Mouse (Mus musculus) embryonic facial prominence, embryonic 15.5 days (tissue): ENCODE measurements around the gene Olfr1034. TPM values are rescaled to one million over a fixed set of nuclear protein-coding genes. Genes with fewer than 3 reads are reported as not detected.
"Not testable (repeated sequence)": the region's sequence is repeated elsewhere in the genome, so short reads cannot be mapped to it uniquely, and the experiment has no call there.

Experiments
- ATAC-seq: fragments of 200-750 bp; cut with Nextera tagmentation; 2 replicates; pipeline ENCODE4 v1.8.0; 2017; ENCODE audit warnings: low read depth, moderate TSS enrichment; ENCODE audit not compliant: insufficient number of reproducible peaks, low FRiP score, low TSS enrichment
- H3K27ac ChIP-seq: fragments of 300-500 bp; sonication (generic); replicated peaks from 2 replicates; pipeline ENCODE4 v1.5.1; 2015; ENCODE audit warnings: mild to moderate bottlenecking, inconsistent platforms
- H3K27me3 ChIP-seq: fragments of 300-500 bp; sonication (generic); 2 replicates; pipeline ENCODE4 v1.6.1; 2015; ENCODE audit warnings: inconsistent platforms
- H3K36me3 ChIP-seq: fragments of 300-500 bp; sonication (generic); 2 replicates; pipeline ENCODE4 v1.6.1; 2015; ENCODE audit warnings: mild to moderate bottlenecking, inconsistent platforms
- H3K4me1 ChIP-seq: fragments of 300-500 bp; sonication (generic); 2 replicates; pipeline ENCODE4 v1.6.1; 2015; ENCODE audit warnings: inconsistent platforms
- H3K4me2 ChIP-seq: fragments of 300-500 bp; sonication (generic); replicated peaks from 2 replicates; pipeline ENCODE4 v1.6.1; 2015; ENCODE audit warnings: mild to moderate bottlenecking, inconsistent platforms
- H3K4me3 ChIP-seq: fragments of 300-500 bp; sonication (generic); replicated peaks from 2 replicates; pipeline ENCODE4 v1.5.1; 2015; ENCODE audit warnings: mild to moderate bottlenecking, inconsistent platforms
- H3K9ac ChIP-seq: fragments of 300-500 bp; sonication (generic); 2 replicates; pipeline ENCODE4 v1.6.1; 2015; ENCODE audit warnings: inconsistent platforms
- H3K9me3 ChIP-seq: fragments of 300-500 bp; sonication (generic); replicated peaks from 2 replicates; pipeline ENCODE4 v1.6.1; 2016; ENCODE audit warnings: inconsistent platforms
- WGBS: fragments of 180-500 bp; shearing (Covaris S2); methylation state at CpG from one replicate; pipeline ENCODE4 v1.1.7; 2015; 5-methylcytosine and 5-hydroxymethylcytosine counted together
- polyA plus RNA-seq: library from polyadenylated mRNA; unstranded; fragments of >200 nt; fragmentation: Nextera tagmentation; extraction: Ambion mirVana; gene quantifications from 2 replicates; pipeline ENCODE4 v1.2.1, GENCODE M21; 2015

Olfr1034 gene
- 0.04 and 0.09 TPM in 2 replicates for polyA plus RNA-seq

DNA sequence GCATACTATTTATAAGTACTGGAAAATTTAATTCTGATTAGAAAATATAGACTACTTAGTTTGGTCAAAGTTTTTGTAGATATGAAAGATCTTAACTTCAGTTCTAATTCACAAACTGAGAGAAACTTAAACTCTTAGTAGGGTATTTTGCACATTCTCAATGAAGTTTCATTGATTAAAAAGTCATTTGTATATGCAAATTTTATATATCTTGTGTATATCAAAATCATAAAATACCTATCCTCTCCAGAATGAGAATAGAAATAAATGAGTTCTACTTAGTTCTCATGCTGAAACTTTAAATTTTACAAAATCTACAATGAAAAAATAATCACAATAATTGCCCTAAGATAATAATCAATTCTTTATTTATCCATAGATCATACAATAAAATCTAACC is at the start of gene Olfr1034:
TSS of gene Olfr1034 (plus strand) at position 301 of the 400 bp plus-strand sequence.
- no peaks in the 10 kb centered on the region for H3K4me1 ChIP-seq
- H3K27ac ChIP-seq = no peak within 1 kb of the TSS
- no peak for ATAC-seq
- no peak within 1 kb of the TSS for H3K4me2 ChIP-seq
- no peak within 1 kb of the TSS for H3K9ac ChIP-seq
- H3K36me3 ChIP-seq = no peaks in the 10 kb centered on the region
- H3K27me3 ChIP-seq = no peaks in the 10 kb centered on the region
- H3K9me3 ChIP-seq = no peaks in the 10 kb centered on the region
- H3K4me3 ChIP-seq = no peak within 1 kb of the TSS

DNA sequence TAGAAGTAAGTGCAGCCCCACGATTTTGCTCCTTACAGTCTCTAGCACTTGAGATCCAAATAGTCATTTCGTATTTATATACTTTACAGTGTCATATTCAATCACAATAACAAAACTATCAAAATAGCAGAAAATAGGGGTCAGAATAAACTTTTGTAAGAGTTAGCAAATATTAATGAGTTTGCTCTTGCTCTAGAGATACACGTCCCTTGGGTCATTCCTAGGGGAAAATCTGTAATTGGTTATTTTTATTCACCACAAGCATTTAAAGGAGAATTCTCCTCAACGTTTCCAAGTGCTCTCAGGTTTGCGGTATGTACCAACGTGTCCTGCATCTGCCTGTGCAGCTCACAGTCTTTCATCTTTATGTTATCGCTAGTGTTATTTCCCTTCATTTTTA is 40.4 kb upstream of the Olfr1034 start, which contains the start of gene Olfr1032:
TSS of gene Olfr1032 (plus strand) at position 301 of the 400 bp plus-strand sequence.
- Histone ChIP-seq H3K27ac (no peak within 1 kb of the TSS), H3K9me3 (no peaks in the 10 kb centered on the region), H3K36me3 (no peaks in the 10 kb centered on the region), H3K9ac (no peak within 1 kb of the TSS), H3K4me2 (no peak within 1 kb of the TSS), H3K4me1 (no peaks in the 10 kb centered on the region), H3K27me3 (no peaks in the 10 kb centered on the region), H3K4me3 (no peak within 1 kb of the TSS)
- no peak for ATAC-seq
- 72% methylated on average over 7 of the region's 7 CpGs for WGBS

DNA sequence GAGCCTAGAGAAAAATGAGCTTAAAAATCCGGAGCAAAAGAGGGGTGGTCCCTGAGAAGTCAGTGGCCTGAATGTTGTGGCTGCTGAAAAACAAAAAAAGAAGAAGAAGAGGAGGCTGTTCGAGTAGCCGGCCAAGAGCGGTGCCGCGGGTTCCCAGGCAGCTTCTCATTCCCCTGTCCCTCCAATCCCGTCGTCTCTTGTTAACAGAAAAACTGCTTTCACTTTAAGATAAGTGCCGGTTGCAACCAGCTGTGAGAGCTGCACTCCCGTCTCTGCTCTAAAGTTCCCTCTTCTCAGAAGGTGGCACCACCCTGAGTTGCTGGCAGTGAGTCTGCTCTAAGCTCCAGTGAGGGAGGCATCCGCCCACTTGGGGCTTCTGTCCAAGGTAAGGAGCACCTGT is 25.3 kb upstream of the Olfr1034 start, which contains the start of gene Olfr1033:
TSS of gene Olfr1033 (plus strand) at position 228 of the 400 bp plus-strand sequence.
- not testable (repeated sequence) for H3K9ac ChIP-seq, H3K9me3 ChIP-seq, H3K4me1 ChIP-seq, H3K36me3 ChIP-seq, H3K27ac ChIP-seq, H3K27me3 ChIP-seq, ATAC-seq
- peak within 1 kb of the TSS; percentile 38 for H3K4me3 ChIP-seq
- WGBS = 2% methylated on average over 11 of the region's 11 CpGs
- peak within 1 kb of the TSS; percentile 43 for H3K4me2 ChIP-seq

DNA sequence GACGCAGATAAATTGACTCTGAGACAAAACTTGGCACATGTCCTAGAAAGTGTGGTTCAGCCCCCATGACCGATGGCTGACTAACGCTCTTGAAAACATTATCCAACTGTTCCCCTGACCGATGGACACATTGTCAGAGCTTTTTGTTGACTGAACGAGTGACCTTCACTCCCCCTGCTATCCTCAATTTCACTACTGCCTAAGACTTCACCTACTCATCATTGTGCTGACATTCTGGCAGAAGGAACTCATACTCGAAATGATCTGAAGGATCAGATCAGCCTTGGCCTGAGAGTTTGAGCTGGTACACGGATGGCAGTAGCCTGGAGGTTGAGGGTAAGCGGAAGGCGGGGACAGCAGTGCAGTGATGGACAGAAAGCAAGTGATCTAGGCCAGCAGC is 24.1 kb upstream of the Olfr1034 start:
- 72% methylated on average over 6 of the region's 9 CpGs for WGBS
- not testable (repeated sequence) for ATAC-seq

DNA sequence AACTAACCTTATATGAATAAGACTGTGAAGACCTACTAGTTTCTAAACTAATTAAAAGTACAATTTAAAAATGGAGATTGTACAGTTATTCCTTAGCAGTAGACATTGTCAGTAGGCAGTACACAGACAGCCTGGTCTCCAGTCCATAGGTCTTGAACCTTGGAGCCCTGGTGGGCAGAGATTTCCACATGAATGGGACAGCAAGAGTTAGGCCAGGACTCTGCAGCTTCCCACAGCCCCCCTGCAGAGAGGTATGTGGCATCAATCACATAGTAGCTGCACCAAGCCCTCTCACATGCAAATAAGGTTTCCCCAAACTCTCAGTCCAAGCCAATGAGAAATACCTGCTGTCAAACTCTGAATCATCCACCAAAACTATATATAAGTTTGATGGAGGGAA is 5.1 kb downstream of the Olfr1034 start:
- H3K4me2 ChIP-seq, ATAC-seq, H3K9me3 ChIP-seq, H3K4me3 ChIP-seq, H3K9ac ChIP-seq, H3K36me3 ChIP-seq, H3K27me3 ChIP-seq, H3K27ac ChIP-seq, H3K4me1 ChIP-seq: not testable (repeated sequence)

More for the DNA sequence above, 24.1 kb upstream of the Olfr1034 start:
- H3K4me3 ChIP-seq, H3K27ac ChIP-seq, H3K9ac ChIP-seq, H3K4me1 ChIP-seq, H3K4me2 ChIP-seq, H3K36me3 ChIP-seq, H3K27me3 ChIP-seq, H3K9me3 ChIP-seq: not testable (repeated sequence)

DNA sequence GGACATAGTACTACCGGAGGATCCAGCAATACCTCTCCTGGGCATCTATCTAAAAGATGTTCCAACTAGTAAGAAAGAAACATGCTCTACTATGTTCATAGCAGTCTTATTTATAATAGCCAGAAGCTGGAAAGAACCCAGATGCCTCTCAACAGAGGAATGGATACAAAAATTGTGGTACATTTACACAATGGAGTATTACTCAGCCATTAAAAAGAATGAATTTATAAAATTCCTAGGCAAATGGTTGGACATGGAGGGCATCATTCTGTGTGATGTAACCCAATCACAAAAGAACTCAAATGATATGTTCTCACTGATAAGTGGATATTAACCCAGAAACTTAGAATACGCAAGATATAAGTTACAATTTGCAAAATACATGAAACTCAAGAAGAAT is 18.1 kb downstream of the Olfr1034 start:
- not testable (repeated sequence) for H3K9ac ChIP-seq, H3K9me3 ChIP-seq, ATAC-seq, H3K4me1 ChIP-seq, H3K27ac ChIP-seq, H3K27me3 ChIP-seq, H3K4me3 ChIP-seq, H3K36me3 ChIP-seq, H3K4me2 ChIP-seq
- WGBS = 92% methylated on average over 2 of the region's 2 CpGs

DNA sequence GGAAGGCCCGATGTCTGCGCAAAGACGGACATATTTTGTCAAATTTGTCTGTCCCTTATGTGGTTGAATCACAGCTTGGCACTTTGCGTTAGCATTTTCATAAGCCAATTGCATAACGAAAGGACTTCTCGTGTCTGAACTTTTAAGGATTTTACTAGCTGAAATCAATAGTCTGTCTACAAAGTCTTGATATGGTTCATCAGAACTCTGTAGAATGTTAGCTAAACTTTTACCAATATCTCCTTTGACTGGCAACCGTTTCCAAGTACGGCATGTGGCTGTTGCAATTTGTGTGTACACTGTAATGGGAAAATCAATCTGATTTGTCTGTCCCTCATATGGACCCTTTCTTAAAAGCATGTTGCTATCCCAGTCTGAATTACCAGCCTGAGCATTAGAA is 24.5 kb downstream of the Olfr1034 start:
- no peaks in the 10 kb centered on the region for H3K4me1 ChIP-seq
- H3K27ac ChIP-seq = no peak overlapping the region
- no peaks in the 10 kb centered on the region for H3K9me3 ChIP-seq
- 95% methylated on average over 8 of the region's 8 CpGs for WGBS
- no peak overlapping the region for H3K4me3 ChIP-seq
- H3K27me3 ChIP-seq = no peaks in the 10 kb centered on the region
- no peak overlapping the region for H3K9ac ChIP-seq
- H3K4me2 ChIP-seq = no peak overlapping the region
- no peaks in the 10 kb centered on the region for H3K36me3 ChIP-seq
- no peak for ATAC-seq

DNA sequence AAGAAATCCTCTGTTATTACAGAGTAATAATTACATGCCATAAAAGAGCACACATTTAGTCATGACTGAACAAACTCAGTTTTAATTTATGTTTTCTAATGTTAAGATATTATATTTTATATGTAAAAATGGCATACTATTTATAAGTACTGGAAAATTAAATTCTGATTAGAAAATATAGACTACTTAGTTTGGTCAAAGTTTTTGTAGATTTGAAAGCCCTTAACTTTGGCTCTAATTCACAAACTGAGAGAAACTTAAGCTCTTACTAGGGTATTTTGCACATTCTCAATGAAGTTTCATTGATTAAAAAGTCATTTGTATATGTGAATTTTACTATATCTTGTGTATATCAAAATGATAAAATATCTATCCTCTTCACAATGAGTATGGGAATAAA is 28.0 kb downstream of the Olfr1034 start, which contains the start of gene Olfr1036:
TSS of gene Olfr1036 (plus strand) at position 301 of the 400 bp plus-strand sequence.
- not testable (repeated sequence) for H3K4me2 ChIP-seq, H3K9ac ChIP-seq, H3K27ac ChIP-seq, H3K27me3 ChIP-seq, H3K36me3 ChIP-seq, H3K9me3 ChIP-seq, H3K4me1 ChIP-seq, H3K4me3 ChIP-seq, ATAC-seq

DNA sequence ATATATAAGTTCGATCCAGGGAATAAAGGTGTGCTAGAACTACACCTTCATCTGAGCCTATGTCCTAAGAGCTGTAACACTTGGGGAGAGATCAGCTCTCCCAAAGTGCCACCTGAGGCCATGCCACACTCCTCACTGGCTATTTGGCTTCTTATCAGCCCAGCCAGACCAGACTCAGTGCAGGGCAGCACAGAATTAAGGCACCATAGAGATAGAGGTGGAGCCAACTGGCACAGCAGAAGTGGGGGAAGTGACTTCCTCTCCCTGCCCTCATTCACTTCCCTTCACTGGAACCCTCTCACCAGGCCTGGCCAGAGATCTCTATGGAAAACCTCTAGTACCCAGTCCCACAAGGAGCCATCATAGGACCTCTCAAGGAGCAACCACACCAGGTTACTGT is 34.8 kb downstream of the Olfr1034 start:
- H3K27ac ChIP-seq, H3K27me3 ChIP-seq, ATAC-seq, H3K4me3 ChIP-seq, H3K36me3 ChIP-seq, H3K4me2 ChIP-seq, H3K9me3 ChIP-seq, H3K9ac ChIP-seq, H3K4me1 ChIP-seq: not testable (repeated sequence)
- 94% methylated on average over 1 of the region's 1 CpGs for WGBS

DNA sequence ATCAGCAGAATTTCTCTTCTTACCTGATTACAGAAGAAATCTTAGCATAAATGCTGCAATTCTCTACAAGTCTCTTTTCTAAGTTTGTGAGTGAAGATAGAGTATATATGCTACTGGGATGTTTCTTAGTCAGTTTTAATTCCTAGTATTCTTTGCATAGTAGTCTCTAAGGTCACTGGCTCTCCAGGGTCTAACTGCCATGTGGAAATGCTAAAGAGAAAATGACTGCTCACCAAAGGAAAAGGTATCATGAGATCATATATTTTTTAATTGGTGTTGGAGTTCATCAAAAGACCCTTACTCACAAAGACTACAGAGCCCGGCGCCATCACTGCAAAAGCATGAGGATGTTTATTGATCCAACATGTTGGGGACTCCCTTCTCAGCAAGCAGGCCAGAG is 41.6 kb downstream of the Olfr1034 start, which contains the start of gene Olfr1037:
TSS of gene Olfr1037 (minus strand) at position 101 of the 400 bp plus-strand sequence.
- WGBS = 83% methylated on average over 2 of the region's 2 CpGs
- Histone ChIP-seq H3K9me3 (no peaks in the 10 kb centered on the region), H3K4me2 (no peak within 1 kb of the TSS), H3K4me1 (no peaks in the 10 kb centered on the region), H3K9ac (no peak within 1 kb of the TSS), H3K27me3 (no peaks in the 10 kb centered on the region), H3K36me3 (no peaks in the 10 kb centered on the region), H3K27ac (no peak within 1 kb of the TSS), H3K4me3 (no peak within 1 kb of the TSS)
- ATAC-seq = no peak
